Mouse (Mus musculus) gonadal fat pad, adult 2 months (tissue): Measurements from ENCODE around the gene Vmn2r101. TPM values are rescaled to one million over a fixed set of nuclear protein-coding genes. Genes with fewer than 3 reads are reported as not detected.

ENCODE experiments used
- DNase-seq: peaks from one replicate; pipeline ENCODE4 v3.0.0-alpha.2; 2012; ENCODE audit warnings: low read depth
- polyA plus RNA-seq: library from polyadenylated mRNA; depleted of rRNA; stranded (reverse); fragments of >200 nt; gene quantifications from 2 replicates; pipeline ENCODE4 v1.2.3, GENCODE M21; 2012; rRNA removed

Gene Vmn2r101
- polyA plus RNA-seq = not detected in 2 replicates

GRCm38 (mm10) chr17:19576927-19577326 is at the start of gene Vmn2r101:
Vmn2r101 (plus strand) TSS chr17:19577227.
- no peak for DNase-seq

- DNase-seq = no peak
Observed at GRCm38 (mm10) chr17:19629328-19629727, 52.3 kb downstream of the Vmn2r101 start.

GRCm38 (mm10) chr17:19658447-19658846 is 81.4 kb downstream of the Vmn2r101 start:
- DNase-seq = no peak

- DNase-seq = no peak
Observed at GRCm38 (mm10) chr17:19660028-19660427, 83.0 kb downstream of the Vmn2r101 start, which contains the start of gene Vmn2r102. Vmn2r102 (plus strand) TSS chr17:19660328.

Other genes starting within 250 kb of the Vmn2r101 start
- not detected in 2 replicates for gene Vmn2r99, start 215.3 kb upstream of the Vmn2r101 start, polyA plus RNA-seq
- gene Vmn2r100, start 72.5 kb upstream of the Vmn2r101 start, polyA plus RNA-seq = not detected in 2 replicates
- not detected in 2 replicates for gene Vmn2r102, start 83.1 kb downstream of the Vmn2r101 start, polyA plus RNA-seq
- not detected in 2 replicates for gene Vmn2r103, start 196.1 kb downstream of the Vmn2r101 start, polyA plus RNA-seq